Mouse (Mus musculus): ENCODE results near the gene Mettl24.

- TF ChIP-seq MAZ (IDR thresholded peaks at IDR 0.05; ENCODE audit: low read depth, low read length) (no peak), CTCF (IDR thresholded peaks at IDR 0.05 in 2 of 3, conservative IDR thresholded peaks at IDR 0.05 in 1 of 3; ENCODE audit: control insufficient read depth in 1 of 3, insufficient read depth in 1 of 3, low read depth in 2 of 3, low read length in 3 of 3, poor library complexity in 1 of 3, severe bottlenecking in 1 of 3) (no peak), HCFC1 (IDR thresholded peaks at IDR 0.05; ENCODE audit: low read depth, low read length) (no peak), POLR2AphosphoS2 (IDR thresholded peaks at IDR 0.05; ENCODE audit: low read length) (no peak)
These were observed 162.5 kb downstream of the Mettl24 start for GRCm38 (mm10) chr10:40845626-40846025.

Data from MEL (cell line).